Mouse (Mus musculus) lung, postnatal 0 days (tissue): ENCODE results near the gene Dnaaf1.

Experiments used
- CTCF ChIP-seq: IDR thresholded peaks from 2 replicates; pipeline ENCODE4 v1.5.1; 2016; ENCODE audit warnings: antibody characterized with exemption, mild to moderate bottlenecking
- EP300 ChIP-seq: IDR thresholded peaks from 2 replicates; pipeline ENCODE4 v1.6.1; 2016; ENCODE audit warnings: antibody characterized with exemption, mild to moderate bottlenecking, control low read depth

- TF ChIP-seq CTCF (no peak), EP300 (no peak)
These were observed 70.1 kb downstream of the Dnaaf1 start for GRCm38 (mm10) chr8:119644981-119645597.
